Mouse (Mus musculus) kidney, embryonic 16.5 days (tissue): ENCODE data around the gene Hist1h3g. TPM values are rescaled to one million over a fixed set of nuclear protein-coding genes. Genes with fewer than 3 reads are reported as not detected.

Experiments used
- ATAC-seq: fragments of 200-750 bp; cut with Nextera tagmentation; 2 replicates; pipeline ENCODE4 v1.8.0; 2017; ENCODE audit warnings: moderate TSS enrichment; ENCODE audit not compliant: low FRiP score, low TSS enrichment
- H3K27ac ChIP-seq: fragments of 300-500 bp; sonication (generic); 2 replicates; pipeline ENCODE4 v1.5.1; 2014; ENCODE audit warnings: low read length
- H3K27me3 ChIP-seq: fragments of 300-500 bp; sonication (generic); 2 replicates; pipeline ENCODE4 v1.6.1; 2014; ENCODE audit warnings: low read length, control low read depth, mixed read lengths; ENCODE audit not compliant: insufficient read depth
- H3K36me3 ChIP-seq: fragments of 300-500 bp; sonication (generic); 2 replicates; pipeline ENCODE4 v1.6.1; 2014; ENCODE audit warnings: low read length, control low read depth, mixed read lengths; ENCODE audit not compliant: insufficient read depth
- H3K4me1 ChIP-seq: fragments of 300-500 bp; sonication (generic); 2 replicates; pipeline ENCODE4 v1.6.1; 2014; ENCODE audit warnings: low read length, control low read depth, mixed read lengths; ENCODE audit not compliant: insufficient read depth
- H3K4me2 ChIP-seq: fragments of 300-500 bp; sonication (generic); replicated peaks from 2 replicates; pipeline ENCODE4 v1.6.1; 2014; ENCODE audit warnings: low read depth, low read length
- H3K4me3 ChIP-seq: fragments of 300-500 bp; sonication (generic); 2 replicates; pipeline ENCODE4 v1.5.1; 2014; ENCODE audit warnings: mild to moderate bottlenecking, low read length
- H3K9ac ChIP-seq: fragments of 300-500 bp; sonication (generic); replicated peaks from 2 replicates; pipeline ENCODE4 v1.6.1; 2014; ENCODE audit warnings: low read length
- H3K9me3 ChIP-seq: fragments of 300-500 bp; sonication (generic); 2 replicates; pipeline ENCODE4 v1.6.1; 2016; ENCODE audit warnings: low read length, control low read depth
- WGBS: fragments of 180-500 bp; shearing (Covaris S2); extraction: QIAGEN DNeasy Blood & Tissue Kit; methylation state at CpG from one replicate; pipeline ENCODE4 v1.1.7; 2014; 5-methylcytosine and 5-hydroxymethylcytosine counted together
- polyA plus RNA-seq: library from polyadenylated mRNA; unstranded; fragments of >200 nt; fragmentation: Nextera tagmentation; extraction: Ambion mirVana; gene quantifications from 2 replicates; pipeline ENCODE4 v1.2.1, GENCODE M21; 2015

Hist1h3g gene
- polyA plus RNA-seq, 1 experiment from 2014 or later: 6.0 TPM

DNA sequence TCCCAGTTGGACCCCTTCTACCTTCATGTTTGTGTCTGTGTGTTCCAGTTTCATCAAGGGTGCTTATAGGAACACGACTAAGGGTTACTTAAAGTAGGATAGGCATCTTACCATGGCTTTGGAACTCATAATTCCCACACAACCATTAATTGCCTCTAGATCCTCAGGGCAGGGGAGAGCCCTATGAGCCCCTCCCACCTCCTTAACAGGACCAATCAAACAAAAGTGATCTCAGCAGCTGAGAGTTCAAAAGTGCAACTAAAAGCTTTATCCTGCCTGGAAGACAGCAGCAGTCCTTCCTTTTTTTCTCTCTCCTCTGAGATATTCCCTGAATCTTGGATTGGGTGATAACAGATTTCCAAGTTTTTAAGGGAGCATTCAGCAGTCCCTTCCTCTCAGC lies 25.1 kb upstream of the Hist1h3g start:
- H3K36me3 ChIP-seq: no peaks in the 10 kb centered on the region
- peaks cover 14% of the 10 kb centered on the region for H3K4me1 ChIP-seq
- H3K4me3 ChIP-seq: no peak overlapping the region
- WGBS: 23% methylated on average over 1 of the region's 1 CpGs
- H3K27ac ChIP-seq: no peak overlapping the region
- H3K27me3 ChIP-seq: no peaks in the 10 kb centered on the region
- ATAC-seq: no peak
- H3K9me3 ChIP-seq: no peaks in the 10 kb centered on the region
- no peak overlapping the region for H3K4me2 ChIP-seq
- H3K9ac ChIP-seq: no peak overlapping the region

DNA sequence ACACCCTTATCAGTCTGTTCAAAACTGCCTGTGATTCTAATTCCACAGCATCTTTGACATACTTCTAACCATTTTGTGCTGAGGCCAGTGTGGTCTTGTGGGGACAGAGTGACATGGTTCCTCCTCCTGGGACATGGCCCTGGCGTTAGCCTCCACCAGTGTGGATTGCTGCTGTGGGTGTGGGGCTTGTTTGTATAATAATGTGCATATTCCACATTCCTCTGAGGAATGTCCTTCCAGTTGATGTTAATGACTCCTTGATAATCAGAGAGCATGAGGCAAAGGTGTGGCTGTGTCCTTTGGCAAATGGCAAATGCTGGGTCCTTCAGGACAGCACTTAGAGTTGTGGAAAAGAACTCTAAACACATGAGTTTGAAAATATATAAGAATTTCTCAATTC lies 21.7 kb upstream of the Hist1h3g start:
- 85% methylated on average over 1 of the region's 1 CpGs for WGBS
- H3K4me2 ChIP-seq: no peak overlapping the region
- H3K4me3 ChIP-seq: no peak overlapping the region
- no peaks in the 10 kb centered on the region for H3K36me3 ChIP-seq
- H3K9ac ChIP-seq: no peak overlapping the region
- H3K9me3 ChIP-seq: no peaks in the 10 kb centered on the region
- no peaks in the 10 kb centered on the region for H3K27me3 ChIP-seq
- peaks cover 5% of the 10 kb centered on the region for H3K4me1 ChIP-seq
- ATAC-seq: no peak
- H3K27ac ChIP-seq: no peak overlapping the region

DNA sequence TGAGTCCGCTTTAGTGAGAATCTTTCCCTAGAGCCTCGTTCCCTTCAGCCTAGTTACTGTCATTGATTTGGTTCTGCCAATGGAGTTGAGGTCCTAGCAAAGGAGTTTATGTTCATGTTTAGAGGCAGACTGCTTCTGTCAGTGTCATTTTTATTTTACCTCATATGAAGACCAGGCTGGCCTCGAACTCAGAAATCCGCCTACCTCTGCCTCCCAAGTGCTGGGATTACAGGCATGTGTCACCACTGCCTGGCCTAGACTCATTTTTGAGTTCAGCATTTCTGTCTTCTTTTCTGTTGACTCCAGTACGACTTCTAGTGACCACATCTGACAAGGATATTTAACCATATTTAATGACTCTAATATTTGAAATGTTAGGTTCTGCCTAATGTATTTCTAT lies 19.9 kb upstream of the Hist1h3g start:
- H3K27ac ChIP-seq: no peak overlapping the region
- H3K9ac ChIP-seq: no peak overlapping the region
- no peak for ATAC-seq
- 80% methylated on average over 5 of the region's 5 CpGs for WGBS
- H3K4me2 ChIP-seq: no peak overlapping the region
- H3K27me3 ChIP-seq: no peaks in the 10 kb centered on the region
- no peak overlapping the region for H3K4me3 ChIP-seq
- no peaks in the 10 kb centered on the region for H3K9me3 ChIP-seq
- peaks cover 10% of the 10 kb centered on the region for H3K4me1 ChIP-seq
- H3K36me3 ChIP-seq: no peaks in the 10 kb centered on the region

DNA sequence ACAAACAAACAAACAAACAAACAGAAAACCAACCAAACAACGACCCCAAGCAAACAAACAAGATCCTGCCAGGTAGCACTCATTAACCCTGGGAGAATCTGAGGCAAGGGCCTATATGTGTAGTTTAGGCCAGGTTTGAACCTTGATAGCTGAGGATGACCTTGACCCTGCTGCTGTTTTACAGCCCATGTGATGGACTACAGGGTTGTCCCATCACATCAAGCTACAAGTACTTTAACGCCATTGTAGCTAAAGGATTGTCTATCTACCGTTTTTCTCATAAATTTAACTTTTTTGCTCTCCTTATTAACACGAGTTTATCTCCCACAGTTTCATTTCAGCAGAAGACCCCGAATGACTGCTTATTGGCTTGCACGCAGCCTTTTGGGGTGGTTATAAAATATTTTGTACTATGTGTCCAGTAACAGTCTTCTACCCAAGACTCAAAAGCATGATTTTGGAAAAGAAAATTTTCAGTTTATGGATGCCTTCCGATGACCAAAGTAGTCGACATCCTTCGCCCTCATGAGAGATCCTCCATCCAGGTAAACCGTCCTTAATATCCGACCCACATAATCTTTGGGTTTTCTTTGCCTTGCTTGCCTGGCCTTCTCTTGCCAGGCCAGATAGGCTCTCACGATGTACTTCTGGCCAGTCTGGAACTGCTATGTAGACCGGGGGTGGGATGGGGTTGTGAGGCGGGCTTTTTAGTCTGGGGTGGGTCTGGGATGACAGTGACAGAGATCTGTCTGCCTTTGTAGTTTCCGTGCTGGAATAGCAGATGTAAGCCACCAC lies 19.2 kb upstream of the Hist1h3g start:
- Histone ChIP-seq H3K4me3 (peak overlapping the region; percentile 26), H3K4me1 (peaks cover 10% of the 10 kb centered on the region), H3K9me3 (no peaks in the 10 kb centered on the region), H3K27me3 (no peaks in the 10 kb centered on the region), H3K27ac (no peak overlapping the region), H3K36me3 (no peaks in the 10 kb centered on the region), H3K4me2 (peak overlapping the region; percentile 43), H3K9ac (peak overlapping the region; percentile 23)
- WGBS: 51% methylated on average over 15 of the region's 15 CpGs
- ATAC-seq: no peak

DNA sequence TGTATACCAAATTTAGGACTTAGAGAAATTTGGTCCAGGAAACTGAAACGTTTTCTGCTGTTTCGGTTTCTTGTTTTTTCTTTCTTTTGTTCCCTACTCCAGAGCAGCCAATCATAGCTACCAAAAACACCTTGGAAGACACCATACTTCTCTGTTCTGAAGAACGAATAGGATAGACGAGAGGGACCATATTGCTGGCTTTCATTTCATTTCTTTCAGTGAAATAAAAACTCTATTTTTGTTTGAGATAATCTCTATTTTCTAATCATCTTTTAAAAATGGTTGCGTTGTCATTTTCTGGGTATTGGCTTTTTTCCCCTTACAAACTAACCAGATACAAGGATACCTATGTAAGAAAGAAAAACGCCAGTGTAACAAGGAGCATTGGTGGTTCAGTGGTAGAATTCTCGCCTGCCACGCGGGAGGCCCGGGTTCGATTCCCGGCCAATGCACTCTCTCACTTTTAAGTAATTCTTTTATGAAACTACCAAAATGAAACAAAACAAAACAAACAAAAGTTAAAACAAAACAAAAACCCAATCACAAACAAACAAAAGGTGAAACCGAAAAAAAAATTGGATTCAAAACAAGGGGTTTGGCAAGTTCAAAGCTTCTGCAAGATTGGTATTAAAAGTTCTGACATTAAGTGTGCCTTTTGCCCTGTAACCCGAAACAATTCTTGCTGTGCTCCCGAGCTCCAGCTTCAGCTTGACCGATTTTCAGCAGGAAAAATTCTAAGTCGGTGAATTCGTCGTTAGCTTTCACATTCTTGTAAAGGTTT lies 18.2 kb upstream of the Hist1h3g start:
- Histone ChIP-seq H3K36me3 (no peaks in the 10 kb centered on the region), H3K4me2 (peak overlapping the region; percentile 94), H3K4me1 (peaks cover 10% of the 10 kb centered on the region), H3K27ac (peak overlapping the region; percentile 86), H3K9ac (peak overlapping the region; percentile 65), H3K9me3 (no peaks in the 10 kb centered on the region), H3K4me3 (peak overlapping the region; percentile 75), H3K27me3 (no peaks in the 10 kb centered on the region)
- peak; percentile 74 for ATAC-seq
- 0% methylated on average over 19 of the region's 19 CpGs for WGBS

DNA sequence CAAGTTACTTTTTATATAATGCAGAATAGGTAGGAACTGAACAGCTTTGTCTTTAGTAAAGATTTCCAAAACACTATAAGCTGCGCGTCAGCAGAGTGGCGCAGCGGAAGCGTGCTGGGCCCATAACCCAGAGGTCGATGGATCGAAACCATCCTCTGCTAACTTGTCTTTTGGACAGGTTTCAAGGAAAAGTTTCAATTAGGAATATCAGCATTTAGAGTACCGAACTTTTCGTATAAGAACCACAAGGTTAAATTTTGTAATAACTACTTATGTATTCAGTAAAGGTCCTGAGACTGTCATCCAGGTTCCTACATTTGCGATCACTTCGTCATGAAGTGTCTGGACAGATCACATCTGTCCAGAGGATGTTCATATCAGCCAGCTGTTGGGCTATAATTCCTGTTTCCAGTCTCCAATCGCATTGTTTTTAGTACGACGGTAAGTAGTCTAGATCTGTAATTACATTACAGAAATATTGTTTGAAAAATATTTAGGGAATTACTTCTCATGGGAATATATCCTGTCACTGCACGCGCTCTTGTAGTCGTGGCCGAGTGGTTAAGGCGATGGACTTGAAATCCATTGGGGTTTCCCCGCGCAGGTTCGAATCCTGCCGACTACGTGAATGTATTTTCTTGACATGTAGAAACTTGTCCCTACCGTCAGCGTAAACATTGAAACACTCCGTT lies 17.5 kb upstream of the Hist1h3g start:
- under 1% methylated on average over 27 of the region's 27 CpGs for WGBS
- H3K4me2 ChIP-seq: peak overlapping the region; percentile 94
- no peaks in the 10 kb centered on the region for H3K36me3 ChIP-seq
- peak overlapping the region; percentile 75 for H3K4me3 ChIP-seq
- H3K9ac ChIP-seq: peak overlapping the region; percentile 65
- peaks cover 10% of the 10 kb centered on the region for H3K4me1 ChIP-seq
- H3K9me3 ChIP-seq: no peaks in the 10 kb centered on the region
- peak overlapping the region; percentile 86 for H3K27ac ChIP-seq
- ATAC-seq: peak; percentile 92
- H3K27me3 ChIP-seq: no peaks in the 10 kb centered on the region

DNA sequence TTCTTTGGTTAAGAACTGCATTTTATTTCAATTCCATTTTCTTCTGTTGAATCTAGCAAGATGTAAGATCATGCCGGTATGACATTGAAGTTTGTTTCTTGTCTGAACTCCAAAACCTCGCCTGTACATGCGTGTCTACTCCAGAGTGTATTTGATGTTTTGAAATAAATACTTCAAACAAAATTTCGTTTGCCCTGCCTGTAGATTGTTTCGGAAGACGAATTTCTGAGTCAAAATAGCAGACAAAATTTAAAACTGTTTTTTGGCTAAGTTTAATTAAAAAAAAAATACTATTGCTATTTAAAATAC lies 17.0 kb upstream of the Hist1h3g start:
- ATAC-seq: no peak
- H3K4me2 ChIP-seq: peak overlapping the region; percentile 94
- H3K9ac ChIP-seq: peak overlapping the region; percentile 56
- H3K4me3 ChIP-seq: peak overlapping the region; percentile 75
- WGBS: under 1% methylated on average over 6 of the region's 6 CpGs
- H3K27ac ChIP-seq: 0 out of 2 replicates have a peak overlapping the region, but pooled peaks have one; percentile 38
- no peaks in the 10 kb centered on the region for H3K36me3 ChIP-seq
- H3K9me3 ChIP-seq: no peaks in the 10 kb centered on the region
- H3K4me1 ChIP-seq: peaks cover 10% of the 10 kb centered on the region
- H3K27me3 ChIP-seq: no peaks in the 10 kb centered on the region

DNA sequence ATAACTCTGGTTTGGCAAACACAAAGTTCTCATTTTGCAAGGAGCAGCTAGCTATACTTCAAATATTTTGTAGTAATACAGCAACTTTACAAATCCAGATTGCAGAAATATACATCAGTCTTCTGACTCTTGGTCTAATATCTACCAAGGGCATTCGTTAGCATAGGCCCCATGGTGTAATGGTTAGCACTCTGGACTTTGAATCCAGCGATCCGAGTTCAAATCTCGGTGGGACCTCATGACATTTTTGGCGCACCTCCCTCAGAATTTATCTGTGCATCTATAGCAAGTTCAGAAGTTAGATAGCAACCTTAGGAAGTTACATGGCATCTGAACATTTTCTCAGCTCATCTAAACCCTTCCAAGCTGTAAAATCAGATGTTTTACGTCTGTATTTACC lies 16.3 kb upstream of the Hist1h3g start:
- ATAC-seq: peak; percentile 47; the same call in 1 of the 2 replicates
- H3K9me3 ChIP-seq: no peaks in the 10 kb centered on the region
- H3K4me1 ChIP-seq: peaks cover 10% of the 10 kb centered on the region
- H3K4me2 ChIP-seq: peak overlapping the region; percentile 70
- no peaks in the 10 kb centered on the region for H3K36me3 ChIP-seq
- no peaks in the 10 kb centered on the region for H3K27me3 ChIP-seq
- H3K27ac ChIP-seq: peak overlapping the region; percentile 72; the same call in 1 of the 2 replicates
- H3K4me3 ChIP-seq: peak overlapping the region; percentile 55
- H3K9ac ChIP-seq: peak overlapping the region; percentile 58
- WGBS: 0% methylated on average over 6 of the region's 6 CpGs

DNA sequence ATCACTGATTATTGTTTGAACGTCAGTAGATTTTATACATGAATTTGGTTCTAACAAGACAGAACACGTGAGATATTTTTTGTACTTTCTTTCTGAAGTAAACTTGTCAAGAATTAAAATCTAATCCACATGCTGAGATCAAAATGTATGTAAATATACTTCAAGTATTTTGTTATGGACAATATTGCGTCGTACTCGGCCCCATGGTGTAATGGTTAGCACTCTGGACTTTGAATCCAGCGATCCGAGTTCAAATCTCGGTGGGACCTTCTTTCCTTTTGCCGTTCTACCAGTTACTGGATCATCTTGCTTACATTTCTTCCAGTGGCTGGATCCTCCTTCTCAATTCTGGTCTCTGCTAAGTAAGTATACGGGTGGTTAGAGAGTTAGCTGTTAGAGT lies 15.8 kb upstream of the Hist1h3g start:
- ATAC-seq: 0 out of 2 replicates have a peak, but pooled peaks have one; percentile 39
- peak overlapping the region; percentile 58 for H3K9ac ChIP-seq

More for the DNA sequence above, 15.8 kb upstream of the Hist1h3g start:
- Histone ChIP-seq H3K27me3 (no peaks in the 10 kb centered on the region), H3K27ac (peak overlapping the region; percentile 72; the same call in 1 of the 2 replicates), H3K9me3 (no peaks in the 10 kb centered on the region), H3K4me1 (peaks cover 10% of the 10 kb centered on the region), H3K36me3 (no peaks in the 10 kb centered on the region), H3K4me2 (peak overlapping the region; percentile 70), H3K4me3 (peak overlapping the region; percentile 55)
- under 1% methylated on average over 10 of the region's 10 CpGs for WGBS
